Mouse (Mus musculus) bone marrow macrophage, adult 2 months (primary cell): Measurements from ENCODE around the gene Gm10073.

ENCODE experiments used
- CTCF ChIP-seq: IDR thresholded peaks from 2 replicates; pipeline ENCODE4 v1.5.1; 2012; ENCODE audit warnings: low read depth, mild to moderate bottlenecking, low read length, moderate library complexity
- POLR2A ChIP-seq: IDR thresholded peaks from 2 replicates; pipeline ENCODE4 v1.6.1; 2012; ENCODE audit warnings: mild to moderate bottlenecking, low read depth, low read length, borderline replicate concordance

GRCm38 (mm10) chr8:106535448-106535847, 37.8 kb downstream of the Gm10073 start:
- TF ChIP-seq CTCF, result peak; percentile 47
- no peak for TF ChIP-seq POLR2A
